Mouse (Mus musculus) telencephalon, adult 2 months (tissue): Measurements from ENCODE around the gene Shc3.

ENCODE experiments used
- DNase-seq: peaks from one replicate; pipeline ENCODE4 v3.0.0-alpha.2; 2011; ENCODE audit warnings: low read depth, low spot score

The Shc3 gene

DNA sequence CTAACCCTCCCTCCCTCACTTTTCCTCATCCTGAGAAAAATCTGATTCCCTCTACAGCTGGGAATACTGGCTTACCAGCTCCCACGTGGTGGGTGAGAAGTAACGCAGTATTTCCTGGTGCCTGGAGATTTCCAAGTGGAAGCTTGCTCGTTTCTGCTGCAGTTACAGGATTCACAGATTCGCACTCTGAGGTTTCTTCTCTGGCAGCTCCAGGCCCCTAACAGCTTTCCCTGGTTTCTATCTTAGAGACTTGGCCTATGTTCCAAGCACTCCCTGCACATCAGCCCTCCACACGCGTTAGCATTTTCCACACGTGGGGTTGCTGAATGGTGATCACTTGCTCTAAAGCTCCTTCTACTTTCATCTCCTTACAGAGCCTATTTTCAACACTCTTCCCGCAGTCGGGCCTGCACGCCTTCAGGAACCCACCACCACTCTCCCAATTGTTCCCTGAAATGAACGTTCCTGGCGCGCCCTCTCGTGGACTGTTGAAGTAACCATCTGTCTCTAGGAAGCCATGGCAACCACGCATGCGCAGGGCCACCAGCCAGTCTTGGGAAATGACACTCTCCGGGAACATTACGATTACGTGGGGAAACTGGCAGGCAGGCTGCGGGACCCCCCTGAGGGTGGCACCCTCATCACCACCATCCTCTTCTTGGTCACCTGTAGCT, 150.8 kb downstream of the Shc3 start:
- peak; percentile 84 for DNase-seq

DNA sequence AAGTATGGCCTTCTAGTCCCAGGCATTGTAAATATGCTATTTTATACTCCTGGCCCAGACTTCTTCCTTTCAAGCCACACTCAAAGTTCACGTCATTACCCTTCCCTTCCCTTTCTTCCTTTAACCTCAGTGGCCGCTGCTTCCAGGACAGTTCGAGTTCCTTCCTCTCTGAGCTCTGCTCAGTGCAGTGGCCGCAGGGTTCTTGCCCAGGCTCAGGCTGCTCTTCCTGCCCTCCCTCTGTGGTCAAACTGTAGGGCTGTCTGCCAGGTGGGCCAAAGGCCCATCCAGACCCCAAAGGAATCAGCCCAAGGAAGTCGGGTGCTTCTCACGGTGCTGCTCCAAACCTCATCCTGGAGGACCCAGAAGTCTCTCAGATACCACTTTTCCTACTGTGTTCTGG, 151.4 kb downstream of the Shc3 start:
- DNase-seq = no peak

DNA sequence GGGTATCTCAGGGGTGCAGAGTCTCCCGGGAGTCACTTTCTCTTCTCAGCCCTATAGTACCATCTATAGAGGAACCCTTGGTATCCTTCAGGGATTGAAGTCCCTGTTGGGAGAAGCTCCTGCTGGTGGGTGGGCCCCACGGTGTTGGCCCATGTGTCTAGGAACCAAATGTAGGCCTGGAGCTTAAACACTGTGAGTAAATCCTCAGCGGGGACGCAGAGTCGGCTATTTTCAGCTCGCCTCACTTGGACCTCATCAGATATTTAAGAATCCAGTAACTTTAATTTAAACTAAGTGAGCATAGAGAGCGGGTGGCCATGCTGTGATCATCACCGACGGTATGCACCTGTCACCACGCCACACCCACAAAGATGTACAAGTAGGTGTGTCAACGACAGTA, 152.5 kb downstream of the Shc3 start:
- no peak for DNase-seq

DNA sequence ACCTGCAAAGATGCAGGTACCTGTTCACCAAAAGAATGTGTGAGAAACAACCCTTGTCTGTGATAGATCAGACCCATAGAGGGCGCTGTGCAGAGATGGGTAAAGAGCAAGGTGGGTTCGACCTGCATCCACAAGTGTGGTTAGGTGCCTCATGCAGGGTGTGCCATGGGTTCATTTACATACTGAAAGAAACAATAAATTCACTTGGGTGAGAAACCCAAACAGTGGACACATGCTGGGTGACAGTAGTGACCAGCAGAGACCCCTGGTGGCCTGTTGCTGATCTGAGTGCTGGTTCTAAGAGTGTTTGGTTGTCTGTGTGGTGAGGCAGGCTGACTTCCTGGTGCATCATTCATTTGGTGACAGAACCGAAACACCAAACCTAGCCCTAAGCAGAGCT, 155.8 kb downstream of the Shc3 start:
- DNase-seq = no peak

DNA sequence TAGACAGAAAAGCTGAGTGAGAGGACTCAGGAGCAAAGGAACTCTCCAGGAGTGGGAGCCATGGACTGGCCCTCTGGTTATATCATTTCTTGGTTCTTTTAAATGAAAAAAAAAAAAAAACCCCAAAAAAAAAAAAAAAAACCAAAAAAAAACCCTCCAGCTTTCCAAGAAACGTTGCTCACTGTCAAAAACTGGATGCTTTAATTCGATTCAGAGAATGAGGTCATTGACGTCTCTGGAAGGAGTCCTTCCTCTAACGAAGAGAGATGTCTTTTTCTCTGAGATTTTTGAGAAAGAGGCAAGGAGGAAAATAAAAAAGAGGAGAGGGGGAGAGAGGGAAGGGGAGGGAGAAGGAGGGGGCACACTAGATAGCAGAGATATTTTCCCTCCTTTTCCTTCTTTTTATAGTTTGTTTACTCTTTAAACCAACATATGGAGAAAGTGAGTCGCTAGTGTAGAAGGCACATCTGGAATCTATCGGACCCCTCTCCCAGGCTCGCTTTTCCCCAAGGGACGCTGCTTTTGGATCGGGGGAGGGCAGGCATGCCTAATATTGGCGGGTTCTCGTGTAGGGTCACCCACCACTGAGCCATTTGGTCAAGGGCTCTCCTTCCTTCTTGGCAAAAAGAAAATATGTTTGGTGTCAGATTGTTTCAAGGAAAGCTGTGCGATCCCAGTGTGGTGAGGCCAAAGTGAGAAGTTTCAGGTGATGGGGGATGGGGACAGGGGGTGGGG, 157.4 kb downstream of the Shc3 start:
- no peak for DNase-seq

DNA sequence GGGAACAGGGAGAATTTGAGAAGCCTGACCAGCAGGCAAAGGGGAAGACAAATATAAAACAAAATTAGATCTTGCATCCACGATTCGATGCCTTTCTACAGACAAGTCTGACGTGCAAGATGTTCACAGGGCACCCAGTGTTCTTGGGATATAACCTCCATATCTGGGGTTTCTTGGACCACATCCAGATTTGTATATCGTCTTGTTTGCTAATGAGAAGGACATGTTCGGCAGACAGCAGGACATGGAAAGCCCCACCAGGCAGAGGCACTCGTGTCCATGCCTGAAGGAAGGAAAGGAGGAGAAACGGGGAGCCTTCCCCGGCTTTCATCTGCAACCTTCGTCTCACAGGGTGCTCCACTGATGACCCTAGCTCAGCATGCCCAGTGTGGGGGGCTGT, 158.0 kb downstream of the Shc3 start:
- DNase-seq = no peak

DNA sequence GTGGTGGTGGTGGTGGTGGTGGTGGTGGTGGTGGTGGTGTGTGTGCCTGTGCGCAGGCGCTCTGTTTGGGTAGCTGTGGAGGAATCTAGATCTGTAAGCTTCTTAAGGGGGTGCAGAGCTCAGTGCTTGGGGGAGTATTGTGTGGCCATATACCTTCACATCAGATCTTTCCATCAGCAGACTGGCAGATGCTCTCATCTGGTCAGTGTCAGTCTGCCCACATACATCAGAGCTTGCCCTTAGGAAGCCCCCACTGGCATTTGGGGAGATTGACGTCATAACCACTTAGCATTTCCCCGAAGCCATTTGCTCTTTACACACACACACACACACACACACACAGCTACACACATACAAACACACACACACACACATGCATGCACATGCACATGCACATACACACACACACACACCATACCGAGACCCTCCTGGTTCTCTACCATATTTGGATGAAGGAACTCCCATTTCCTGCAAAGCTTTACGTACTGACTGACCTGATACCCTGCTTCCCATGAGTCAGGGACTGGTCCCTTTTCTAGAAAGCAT, 159.2 kb downstream of the Shc3 start:
- no peak for DNase-seq

DNA sequence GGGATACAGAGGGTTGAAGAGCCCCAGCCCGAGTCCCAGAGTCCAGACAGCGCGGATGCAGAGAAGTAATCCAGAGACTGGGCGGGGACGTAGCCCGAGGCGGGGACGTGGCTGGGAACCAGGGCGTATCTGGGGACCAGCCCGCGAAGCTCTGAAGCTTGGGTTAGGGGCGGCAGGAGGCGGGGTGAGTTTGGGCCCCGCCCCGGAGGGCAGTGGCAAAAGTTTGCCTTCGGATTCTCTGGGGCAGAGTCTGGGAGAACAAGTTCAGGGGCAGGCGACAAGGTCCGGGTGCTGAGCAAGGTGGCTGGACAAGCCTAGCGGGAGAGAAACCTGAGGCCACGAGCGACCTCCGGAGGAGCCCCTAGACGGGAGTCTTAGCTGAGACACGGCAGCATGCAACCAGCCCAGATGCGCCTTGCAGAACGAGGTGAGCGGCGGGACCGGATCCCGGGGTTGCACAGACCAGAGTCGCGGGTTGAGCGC, 160.7 kb downstream of the Shc3 start, which contains the start of gene S1pr3:
Gene S1pr3 (plus strand): TSS at position 121 of the 483 bp plus-strand sequence.
- DNase-seq = no peak

DNA sequence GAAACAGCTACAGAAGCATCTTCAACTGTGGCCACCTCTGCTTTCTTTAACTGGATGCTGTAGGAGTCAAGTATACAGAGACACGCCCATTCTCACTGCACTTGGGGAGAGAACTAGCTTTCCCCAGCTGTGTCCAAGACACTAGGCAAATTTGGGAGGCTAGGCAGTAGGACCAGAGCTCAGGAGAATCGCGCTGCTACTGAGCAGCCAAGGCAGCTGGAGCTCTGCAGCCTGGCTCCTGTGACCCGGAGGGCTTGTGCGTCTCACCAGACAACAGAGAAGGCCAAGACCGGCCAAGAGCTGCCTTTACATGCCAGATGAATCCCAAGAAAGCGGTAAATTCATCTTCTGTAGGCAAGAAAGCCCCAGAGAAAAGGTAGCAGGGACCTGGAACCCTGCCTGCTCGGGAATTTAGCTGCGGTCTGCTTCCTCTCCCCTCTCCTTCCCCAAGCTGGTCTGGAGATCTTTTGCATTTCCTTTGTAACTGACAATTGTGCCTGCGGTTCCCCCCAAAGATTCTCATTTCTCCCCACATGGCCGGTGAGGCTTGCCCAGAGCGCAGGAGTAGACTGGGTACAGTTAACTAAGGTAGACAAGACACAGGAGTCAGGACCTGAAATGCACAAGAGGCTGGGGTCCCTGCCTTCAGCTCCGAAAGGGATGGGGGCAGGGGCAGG, 161.5 kb downstream of the Shc3 start:
- no peak for DNase-seq

DNA sequence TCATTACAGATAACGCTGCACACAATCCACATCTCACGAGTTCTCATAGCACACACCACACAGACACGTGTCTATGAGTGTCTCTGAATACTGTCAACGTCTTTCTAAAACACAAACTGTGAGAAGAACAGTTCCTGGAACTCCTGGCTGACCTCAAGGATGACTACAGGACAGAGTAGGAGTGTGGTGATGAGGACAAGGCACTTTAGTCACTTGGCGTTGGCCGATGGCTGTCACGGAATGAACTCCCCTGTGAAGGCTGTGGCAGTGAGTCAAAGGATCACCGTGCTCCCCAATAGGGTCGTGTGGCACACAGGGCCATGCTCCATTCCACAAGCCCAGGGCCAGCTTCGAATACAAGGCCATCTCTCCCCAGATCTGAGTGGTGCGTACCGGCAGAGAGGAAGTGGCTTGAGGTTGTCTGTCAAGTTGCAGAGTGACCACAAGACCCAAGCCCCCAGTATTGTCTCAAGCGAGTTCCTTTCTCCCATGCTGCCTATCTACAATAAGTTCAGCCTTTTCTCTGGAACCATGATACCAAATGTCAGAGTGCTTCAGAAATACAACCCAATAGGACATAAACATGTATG, 163.4 kb downstream of the Shc3 start:
- no peak for DNase-seq

DNA sequence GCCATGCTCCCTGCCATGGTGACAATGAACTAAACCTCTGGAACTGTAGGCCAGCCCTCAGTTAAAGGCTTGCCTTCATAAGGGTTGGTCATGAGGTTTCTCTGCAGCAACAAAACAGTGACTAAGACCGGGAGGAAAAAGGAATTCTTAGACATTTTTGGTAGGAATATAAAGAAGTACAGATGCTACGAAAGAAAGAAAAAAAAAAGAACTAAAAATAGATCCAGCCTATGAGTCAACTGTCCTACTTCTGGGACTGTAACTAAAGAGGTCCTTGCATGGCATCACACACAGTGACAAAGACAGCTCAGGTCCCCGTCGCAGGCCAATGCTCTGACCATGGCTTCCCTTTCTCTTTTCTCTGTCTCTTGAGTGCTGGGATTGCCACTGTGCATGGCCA, 164.7 kb downstream of the Shc3 start:
- no peak for DNase-seq

DNA sequence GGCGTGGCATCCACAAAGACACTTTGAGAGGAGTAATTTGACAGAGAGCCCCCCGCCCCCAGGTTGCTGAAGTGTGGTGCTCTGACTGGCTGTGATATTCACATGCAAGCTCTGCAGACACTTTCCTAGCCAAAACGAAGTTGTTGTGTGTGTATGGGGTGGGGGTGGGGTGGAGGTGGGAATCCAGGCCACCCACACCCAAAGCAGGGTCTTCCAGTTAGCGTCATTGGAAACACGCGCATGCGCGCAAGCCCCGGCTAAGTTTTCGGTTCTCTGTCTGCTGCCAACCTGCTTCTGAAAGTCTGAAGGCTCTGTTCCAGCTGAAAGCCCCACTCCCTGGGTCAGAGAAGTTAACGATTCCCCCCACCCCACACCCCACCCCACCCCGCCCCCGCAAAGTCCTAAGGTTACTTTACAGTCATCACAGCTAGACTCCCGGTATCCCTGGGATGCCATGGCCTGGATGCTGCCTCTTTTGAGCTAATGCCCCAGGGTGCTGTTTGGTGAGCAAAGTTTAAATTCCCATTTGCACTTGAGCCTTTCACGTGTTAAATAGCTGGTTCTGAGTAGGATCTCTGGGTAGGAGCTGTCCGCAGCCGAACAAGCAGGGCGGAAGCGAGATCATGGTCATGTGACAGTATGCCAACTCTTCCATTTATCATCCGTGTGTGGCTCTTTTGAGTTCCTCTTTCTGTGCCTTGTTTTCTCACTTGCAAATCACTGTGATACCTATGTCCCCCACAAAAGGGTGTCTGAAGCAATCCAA, 168.3 kb downstream of the Shc3 start:
- DNase-seq = no peak

DNA sequence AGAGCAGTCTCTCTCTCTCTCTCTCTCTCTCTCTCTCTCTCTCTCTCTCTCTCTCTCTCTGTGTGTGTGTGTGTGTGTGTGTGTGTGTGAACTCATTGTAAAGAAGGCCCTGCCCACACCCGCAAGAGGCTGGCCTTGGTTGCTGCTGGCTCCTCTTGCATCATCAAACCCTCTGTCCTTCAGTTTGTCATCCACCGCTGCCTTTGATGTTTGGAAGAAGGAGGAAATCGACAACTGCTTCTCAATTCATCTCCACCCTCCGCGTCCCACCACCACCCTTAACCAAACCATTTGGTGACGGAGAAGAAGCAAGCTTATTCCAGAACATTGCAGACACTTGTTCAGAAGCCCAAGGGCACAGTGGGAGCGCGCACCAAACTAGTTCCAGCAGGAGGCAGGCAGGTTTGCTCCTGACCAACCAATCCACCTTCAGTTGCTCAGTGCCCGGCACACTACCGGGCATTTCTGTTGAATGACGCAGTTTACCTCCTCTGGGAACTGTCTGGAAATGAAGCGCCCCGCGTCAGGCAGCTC, 169.0 kb downstream of the Shc3 start:
- DNase-seq = no peak

DNA sequence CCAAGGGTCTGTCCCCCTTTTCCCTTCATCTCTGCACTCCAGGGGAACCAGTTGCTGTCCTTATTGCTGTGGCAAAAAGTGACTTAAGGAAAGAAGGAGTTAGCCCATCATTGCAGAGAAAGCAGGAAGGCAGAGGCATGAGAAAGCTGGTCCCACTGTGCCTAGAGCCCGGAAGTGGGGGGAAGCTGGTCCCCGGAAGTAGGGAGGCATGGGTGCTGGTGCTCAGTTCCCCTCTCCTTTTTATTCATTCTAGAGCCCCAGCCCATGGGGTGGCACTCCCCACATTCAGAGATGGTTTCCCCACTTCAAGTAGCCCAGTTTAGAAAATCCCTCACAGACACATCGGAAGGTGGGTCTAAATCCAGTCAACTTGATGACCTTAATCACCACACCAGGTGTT, 169.7 kb downstream of the Shc3 start:
- DNase-seq = no peak

DNA sequence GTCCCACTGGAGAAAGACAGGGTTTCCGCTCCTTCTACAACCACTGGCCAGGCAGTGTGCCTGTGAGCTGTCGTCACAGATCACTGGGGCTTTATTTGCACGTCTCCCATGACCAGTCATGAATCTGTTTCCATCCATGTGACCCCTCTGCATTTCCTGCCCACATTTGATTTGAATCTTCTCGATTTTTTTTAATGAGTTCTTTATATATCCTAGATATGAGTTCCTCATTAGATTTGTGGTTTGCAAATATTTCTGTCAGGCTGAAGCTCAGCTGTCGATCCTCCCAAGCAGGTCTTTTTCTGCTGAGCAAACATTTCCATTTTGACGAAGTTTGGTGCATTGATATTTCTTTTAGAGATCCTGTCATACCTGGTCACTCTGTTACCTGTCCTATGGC, 171.4 kb downstream of the Shc3 start:
- DNase-seq = no peak

DNA sequence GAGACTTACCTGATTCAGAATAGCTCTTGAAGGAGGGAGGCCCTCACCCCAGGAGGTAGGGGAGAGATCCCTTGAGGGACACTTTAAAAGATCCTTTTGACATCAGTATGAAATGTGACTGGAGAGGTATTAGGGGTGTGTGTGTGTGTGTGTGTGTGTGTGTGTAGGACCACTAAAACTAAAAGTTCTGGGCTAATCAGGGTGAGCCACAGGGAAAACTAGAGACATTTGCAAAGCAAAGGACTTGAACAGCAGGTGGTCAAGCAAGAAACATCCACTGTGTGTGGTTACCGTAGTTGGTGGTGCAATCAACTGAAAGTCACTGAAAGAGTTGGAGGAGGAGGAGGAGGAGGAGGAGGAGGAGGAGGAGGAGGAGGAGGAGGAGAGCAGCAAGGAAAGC, 177.0 kb downstream of the Shc3 start:
- no peak for DNase-seq

DNA sequence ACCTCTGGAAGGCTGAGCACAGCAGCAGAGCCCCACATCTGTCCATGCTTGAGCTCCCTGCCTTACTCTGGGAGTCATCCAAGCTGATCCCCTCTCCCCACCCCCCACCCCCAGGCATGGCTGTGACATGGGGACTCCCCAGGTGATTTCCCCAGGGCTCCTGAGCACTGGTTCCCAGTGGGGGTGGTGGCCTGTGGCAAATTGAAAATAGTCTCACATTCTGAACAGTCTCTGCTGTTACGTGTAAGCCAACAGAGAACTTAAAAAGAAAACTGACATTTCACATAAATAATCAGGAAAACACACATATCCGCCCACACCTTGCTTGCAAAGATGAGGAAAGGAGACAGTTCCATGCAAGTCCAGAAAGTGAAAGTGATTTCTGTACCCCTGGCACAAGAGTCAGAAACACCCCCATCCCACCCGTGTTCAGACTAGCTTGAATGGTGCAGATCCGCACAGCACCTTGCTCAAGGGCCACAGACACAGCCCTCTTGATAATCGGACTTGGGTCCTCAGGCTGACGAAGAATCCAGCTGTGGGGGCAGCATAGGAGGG, 177.8 kb downstream of the Shc3 start:
- DNase-seq = no peak

DNA sequence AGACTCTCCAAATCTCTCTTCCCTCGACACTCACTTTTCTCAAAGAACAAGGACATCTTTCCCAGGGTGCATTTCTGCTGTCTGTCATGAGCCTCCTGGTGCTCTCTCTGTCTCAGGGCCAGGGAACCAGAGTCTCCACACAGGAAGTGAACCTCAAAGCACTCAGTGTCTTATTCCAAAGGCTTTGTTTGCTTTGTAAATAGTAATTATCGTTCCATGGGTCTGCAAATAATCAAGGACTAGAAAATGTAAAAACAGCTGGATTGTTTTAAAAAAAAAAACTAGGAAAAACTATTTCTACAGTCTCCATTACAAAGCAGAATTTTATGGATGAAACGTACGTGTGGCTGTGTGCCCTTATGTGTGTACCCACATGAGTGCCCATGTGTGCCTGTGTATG, 178.8 kb downstream of the Shc3 start:
- DNase-seq = no peak

DNA sequence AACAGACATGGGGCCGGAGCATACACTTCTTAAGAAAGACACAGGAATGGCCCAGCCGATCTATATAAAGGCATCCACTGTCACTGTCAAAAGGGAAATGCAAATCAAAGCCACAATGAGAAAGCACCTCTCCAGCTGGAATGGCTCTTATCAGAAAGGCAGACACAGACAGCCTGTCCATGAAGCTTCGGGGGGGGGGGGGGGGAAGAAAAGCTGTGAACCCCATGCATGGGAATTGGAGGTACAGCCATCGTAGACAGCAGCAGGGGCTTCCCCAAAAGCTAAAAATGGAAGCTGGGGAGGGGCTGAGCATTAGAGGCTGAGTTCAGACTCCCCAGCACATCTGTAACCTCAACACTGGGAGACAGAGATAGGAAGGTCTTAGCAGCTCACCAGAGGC, 181.3 kb downstream of the Shc3 start:
- no peak for DNase-seq

DNA sequence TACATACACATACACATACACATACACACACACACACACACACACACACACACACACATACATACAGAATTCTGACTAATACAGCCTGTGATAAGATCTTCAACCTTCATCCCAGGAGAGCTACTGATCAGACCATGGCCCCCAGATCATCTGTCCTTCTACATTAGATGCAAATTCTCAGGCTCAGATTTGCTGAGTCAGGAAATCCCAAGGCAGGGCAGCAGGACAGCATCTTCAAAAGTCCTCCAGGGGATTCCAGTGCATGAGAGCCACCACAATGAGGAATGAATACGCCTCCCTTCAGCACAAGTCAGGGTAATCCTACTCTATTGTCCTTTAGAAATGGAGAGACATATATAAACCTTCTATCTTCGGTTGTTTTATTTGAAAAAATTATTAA, 184.3 kb downstream of the Shc3 start:
- no peak for DNase-seq

DNA sequence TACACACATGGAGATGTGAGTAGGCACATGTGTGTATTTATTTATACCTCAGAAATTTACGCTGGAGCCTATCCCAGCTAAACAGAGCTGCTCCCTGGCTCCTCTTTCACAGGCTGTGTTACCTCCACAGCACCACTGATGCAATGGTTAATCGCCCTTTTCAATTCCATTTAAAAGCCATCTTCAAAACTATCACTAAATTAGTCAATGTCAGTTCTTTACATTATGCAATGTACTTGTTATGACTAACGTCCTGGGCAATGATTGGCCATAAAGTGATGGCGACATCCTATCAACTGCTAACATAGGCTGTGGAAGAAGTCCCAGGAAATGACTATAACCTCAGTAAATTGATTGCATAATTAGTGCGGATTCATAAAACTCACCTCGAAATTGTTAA, 187.7 kb downstream of the Shc3 start:
- no peak for DNase-seq
